Mouse (Mus musculus): ENCODE results near the gene Batf3.

GRCm38 (mm10) chr1:191062781-191063485 is 34.7 kb upstream of the Batf3 start, which contains the start of the genes Tatdn3 and Nsl1:
- peak; percentile 34 for TF ChIP-seq CTCF (IDR thresholded peaks at IDR 0.05; ENCODE audit: low read depth)
- 0 out of 2 replicates have a peak, but pooled peaks have one; percentile 27 for TF ChIP-seq EP300 (IDR thresholded peaks at IDR 0.05; ENCODE audit: low read depth)
